Mouse (Mus musculus): ENCODE results near the gene Traf3ip3. TPM values are rescaled to one million over a fixed set of nuclear protein-coding genes. Genes with fewer than 3 reads are reported as not detected.

The Traf3ip3 gene
- polyA plus RNA-seq, 1 experiment from 2014 or later = 1.2 TPM

Other genes with a start within 250 kb of the Traf3ip3 start
- 5.6 and 5.8 TPM in 2 replicates for gene Syt14, start 165.9 kb downstream of the Traf3ip3 start, polyA plus RNA-seq (2014; fragmentation: Nextera tagmentation; extraction: Ambion mirVana)
- gene Diexf, start 71.4 kb downstream of the Traf3ip3 start, polyA plus RNA-seq (2014; fragmentation: Nextera tagmentation; extraction: Ambion mirVana) = 12.2 and 13.3 TPM in 2 replicates
- gene Irf6, start 48.6 kb downstream of the Traf3ip3 start, polyA plus RNA-seq (2014; fragmentation: Nextera tagmentation; extraction: Ambion mirVana) = 8.2 and 11.5 TPM in 2 replicates
- 15.5 and 17.8 TPM in 2 replicates for gene A130010J15Rik, start 33.7 kb downstream of the Traf3ip3 start, polyA plus RNA-seq (2014; fragmentation: Nextera tagmentation; extraction: Ambion mirVana)
- 0.60 and 0.79 TPM in 2 replicates for gene Lamb3, start 6.0 kb upstream of the Traf3ip3 start, polyA plus RNA-seq (2014; fragmentation: Nextera tagmentation; extraction: Ambion mirVana)
- gene Hsd11b1, start 62.4 kb upstream of the Traf3ip3 start, polyA plus RNA-seq (2014; fragmentation: Nextera tagmentation; extraction: Ambion mirVana) = 0.16 and 0.23 TPM in 2 replicates
- 6.2 and 6.9 TPM in 2 replicates for gene G0s2, start 71.5 kb upstream of the Traf3ip3 start, polyA plus RNA-seq (2014; fragmentation: Nextera tagmentation; extraction: Ambion mirVana)
- 12.2 and 17.1 TPM in 2 replicates for gene Camk1g, start 168.6 kb upstream of the Traf3ip3 start, polyA plus RNA-seq (2014; fragmentation: Nextera tagmentation; extraction: Ambion mirVana)